Mouse (Mus musculus) C2C12 (cell line): ENCODE data around the gene Ehmt1.

Source experiments
- CTCF ChIP-seq: IDR thresholded peaks from one replicate; pipeline ENCODE4 v1.5.1; 2011; ENCODE audit not compliant: control insufficient read depth, insufficient read depth, insufficient read length
- FOSL1 ChIP-seq: IDR thresholded peaks from one replicate; pipeline ENCODE4 v1.8.0; 2011; ENCODE audit warnings: mild to moderate bottlenecking, low read length; ENCODE audit not compliant: poor library complexity, insufficient read depth, severe bottlenecking
- MAX ChIP-seq: IDR thresholded peaks from one replicate; pipeline ENCODE4 v1.6.1; 2011; ENCODE audit warnings: mild to moderate bottlenecking, control low read depth
- MYOD1 ChIP-seq: IDR thresholded peaks from one replicate; pipeline ENCODE4 v1.6.1; 2011; ENCODE audit warnings: low read depth; ENCODE audit not compliant: control insufficient read depth, insufficient read length
- MYOG ChIP-seq: IDR thresholded peaks from one replicate; pipeline ENCODE4 v1.6.1; 2011; ENCODE audit not compliant: control insufficient read depth, insufficient read length; ENCODE audit errors: extremely low read depth
- USF1 ChIP-seq: IDR thresholded peaks from one replicate; pipeline ENCODE4 v1.6.1; 2011; ENCODE audit warnings: low read depth, mild to moderate bottlenecking, control low read depth, moderate library complexity

DNA sequence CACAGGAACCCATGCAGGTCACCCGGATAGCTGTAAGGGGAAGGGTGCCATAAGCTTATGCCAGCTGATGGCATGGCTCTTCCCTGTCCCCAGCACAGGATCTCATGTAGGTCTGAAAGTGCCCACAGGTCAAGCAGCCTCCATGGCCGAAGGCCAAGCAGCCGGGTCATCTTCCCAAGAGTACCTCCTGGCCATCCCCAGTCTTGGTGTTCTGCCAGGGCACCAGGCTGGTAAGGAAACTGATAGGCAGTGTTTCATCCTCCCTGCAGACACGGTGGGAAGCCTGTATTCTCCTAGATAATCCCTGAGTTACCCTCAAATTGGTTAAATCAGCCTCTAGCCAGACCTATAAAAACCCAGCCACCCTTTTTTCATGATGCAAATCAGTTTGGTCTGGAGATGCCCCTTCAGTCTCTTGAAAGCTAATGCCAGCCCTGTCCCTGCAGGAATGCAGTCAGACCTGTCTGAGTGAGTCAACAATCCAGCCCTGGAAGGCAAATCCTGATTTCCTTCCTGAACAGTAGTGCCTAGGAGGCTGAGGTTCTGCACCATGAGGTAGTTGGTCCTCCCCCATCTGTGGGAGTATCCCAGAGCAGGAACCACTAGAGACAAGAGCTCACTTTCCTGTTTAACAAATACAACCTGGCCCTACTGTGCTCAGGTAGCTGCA lies 8.5 kb upstream of the Ehmt1 start:
- TF ChIP-seq CTCF: no peak
- TF ChIP-seq USF1: no peak
- TF ChIP-seq FOSL1: no peak
- TF ChIP-seq MAX: no peak
- no peak for TF ChIP-seq MYOD1
- TF ChIP-seq MYOG: no peak
